Comparison of ENCODE assay signal across 29 mouse cellular contexts in genomic region chr9:75353094-75353493, GRCm38 (mm10). TPM values are rescaled to one million over a fixed set of nuclear protein-coding genes. Genes with fewer than 3 reads are reported as not detected.
DNase-seq lines count a peak whose midpoint lies in the region; ATAC-seq lines count a peak whose summit lies in the region.
"Had no signal": no experiment of that assay in that cellular context is flagged by ENCODE, and none has a peak within 500 bp of the region (broad histone marks: within the 10 kb centered on the region; RNA-seq: fewer than 3 reads in every experiment).

No protein-coding gene starts in this region.

- H3K27me3 ChIP-seq in limb, embryonic 12.5 days: no peaks in the 10 kb centered on the region
- H3K27me3 ChIP-seq in limb, embryonic 10.5 days (ENCODE audit: low read depth, poor library complexity, severe bottlenecking): no peaks in the 10 kb centered on the region
- H3K27me3 ChIP-seq in embryonic facial prominence, embryonic 15.5 days: no peaks in the 10 kb centered on the region
- H3K27me3 ChIP-seq: forebrain, embryonic 12.5 days; intestine, embryonic 15.5 days; liver, embryonic 15.5 days; lung, embryonic 15.5 days; neural tube, embryonic 12.5 days had no signal

- 68% methylated on average over 8 of the region's 8 CpGs for WGBS in limb, embryonic 12.5 days
- WGBS in limb, embryonic 10.5 days: 75% methylated on average over 8 of the region's 8 CpGs
- WGBS in embryonic facial prominence, embryonic 15.5 days: 50% methylated on average over 8 of the region's 8 CpGs

- H3K4me1 ChIP-seq in limb, embryonic 12.5 days (replicated peaks): no peaks in the 10 kb centered on the region
- no peaks in the 10 kb centered on the region for H3K4me1 ChIP-seq in limb, embryonic 10.5 days
- 0 out of 2 replicates have a peak, but pooled peaks cover 3% of the 10 kb centered on the region for H3K4me1 ChIP-seq in embryonic facial prominence, embryonic 15.5 days
- H3K4me1 ChIP-seq: forebrain, embryonic 12.5 days; hindbrain, embryonic 10.5 days; intestine, embryonic 15.5 days; liver, embryonic 15.5 days; lung, embryonic 15.5 days; neural tube, embryonic 12.5 days had no signal

- H3K9me3 ChIP-seq in limb, embryonic 12.5 days: no peaks in the 10 kb centered on the region
- H3K9me3 ChIP-seq in limb, embryonic 10.5 days (replicated peaks): no peaks in the 10 kb centered on the region
- no peaks in the 10 kb centered on the region for H3K9me3 ChIP-seq in embryonic facial prominence, embryonic 15.5 days (replicated peaks)
- H3K9me3 ChIP-seq: forebrain, embryonic 12.5 days; hindbrain, embryonic 10.5 days; intestine, embryonic 15.5 days; liver, embryonic 15.5 days; lung, embryonic 15.5 days; neural tube, embryonic 12.5 days had no signal

- no peak overlapping the region for H3K4me2 ChIP-seq in limb, embryonic 12.5 days
- H3K4me2 ChIP-seq in embryonic facial prominence, embryonic 15.5 days (replicated peaks): no peak overlapping the region
- H3K4me2 ChIP-seq: forebrain, embryonic 12.5 days; intestine, embryonic 15.5 days; liver, embryonic 15.5 days; lung, embryonic 15.5 days; neural tube, embryonic 12.5 days had no signal

- no peak for ATAC-seq in limb, embryonic 12.5 days (ENCODE audit: insufficient number of reproducible peaks, insufficient read depth, low FRiP score, low TSS enrichment, low read depth)
- 0 out of 2 replicates have a peak, but pooled peaks have one; percentile 22 for ATAC-seq in embryonic facial prominence, embryonic 15.5 days (ENCODE audit: insufficient number of reproducible peaks, low FRiP score, low TSS enrichment, low read depth)
- ATAC-seq: hindbrain, embryonic 16.5 days; intestine, embryonic 15.5 days had no signal

- intact Hi-C loops in heart, postnatal 10 days (cut with DNase I): no loop called here

- no peak for DNase-seq in limb, embryonic 10.5 days (ENCODE audit: low spot score)
- DNase-seq in R1 (ENCODE audit: low read depth, low spot score): peak; percentile 35
- DNase-seq in telencephalon, adult 2 months (ENCODE audit: low read depth, low spot score): peak; percentile 39
- no peak for DNase-seq in kidney, adult 8-10 months
- DNase-seq in heart, postnatal 10 days: no peak
- DNase-seq: adrenal gland, postnatal 14 days; cerebellum, adult 8-10 months; cerebellum, postnatal 36 days; embryo, embryonic 11 days; gastrocnemius, adult 2 months; kidney, adult 9 months; kidney, postnatal 14 days; liver; lung, postnatal 4 days; midbrain, embryonic 14.5 days had no signal

- no peaks in the 10 kb centered on the region for H3K36me3 ChIP-seq in limb, embryonic 12.5 days
- H3K36me3 ChIP-seq in limb, embryonic 10.5 days: no peaks in the 10 kb centered on the region
- H3K36me3 ChIP-seq in embryonic facial prominence, embryonic 15.5 days: no peaks in the 10 kb centered on the region
- H3K36me3 ChIP-seq: forebrain, embryonic 12.5 days; hindbrain, embryonic 10.5 days; intestine, embryonic 15.5 days; liver, embryonic 15.5 days; lung, embryonic 15.5 days; neural tube, embryonic 12.5 days had no signal

- H3K4me3 ChIP-seq in limb, embryonic 12.5 days (replicated peaks): no peak overlapping the region
- H3K4me3 ChIP-seq in limb, embryonic 10.5 days: no peak overlapping the region
- H3K4me3 ChIP-seq in embryonic facial prominence, embryonic 15.5 days (replicated peaks): no peak overlapping the region
- H3K4me3 ChIP-seq: erythroblast, embryonic 14.5 days; forebrain, embryonic 12.5 days; gastrocnemius, adult 2 months; hindbrain, embryonic 10.5 days; intestine, embryonic 15.5 days; layer of hippocampus, adult 2 months; liver, embryonic 15.5 days; lung, embryonic 15.5 days; neural tube, embryonic 12.5 days had no signal

- no peak overlapping the region for H3K9ac ChIP-seq in limb, embryonic 12.5 days (replicated peaks)
- no peak overlapping the region for H3K9ac ChIP-seq in embryonic facial prominence, embryonic 15.5 days
- H3K9ac ChIP-seq: forebrain, embryonic 12.5 days; intestine, embryonic 15.5 days; liver, embryonic 15.5 days; lung, embryonic 15.5 days; neural tube, embryonic 12.5 days had no signal

- H3K27ac ChIP-seq in limb, embryonic 12.5 days: 0 out of 2 replicates have a peak overlapping the region, but pooled peaks have one; percentile 7
- H3K27ac ChIP-seq in limb, embryonic 10.5 days: no peak overlapping the region
- peak overlapping the region; percentile 70 for H3K27ac ChIP-seq in embryonic facial prominence, embryonic 15.5 days (replicated peaks)
- H3K27ac ChIP-seq: forebrain, embryonic 12.5 days; gastrocnemius, adult 2 months; hindbrain, embryonic 10.5 days; intestine, embryonic 15.5 days; layer of hippocampus, adult 2 months; liver, embryonic 15.5 days; lung, embryonic 15.5 days; neural tube, embryonic 12.5 days had no signal

RNA-seq across cellular contexts. Expression of gene Bcl2l10, which starts 5.5 kb away (rescaled TPM):
- polyA plus RNA-seq in limb, embryonic 12.5 days (2016; fragmentation: Nextera tagmentation; extraction: Ambion mirVana): not detected in 2 replicates
- polyA plus RNA-seq in limb, embryonic 10.5 days (2016; fragmentation: Nextera tagmentation; extraction: Ambion mirVana): not detected in 2 replicates
- not detected in 2 replicates for polyA plus RNA-seq in embryonic facial prominence, embryonic 15.5 days (2015; fragmentation: Nextera tagmentation; extraction: Ambion mirVana)
- total RNA-seq in heart, postnatal 10 days (2021): not detected
- total RNA-seq: adrenal gland, postnatal 14 days; gastrocnemius, adult 2 months; layer of hippocampus, adult 2 months; megakaryocyte-erythroid progenitor cell, adult 5-6 weeks had no signal
- polyA plus RNA-seq: erythroblast, embryonic 14.5 days; forebrain, embryonic 12.5 days; heart, embryonic 16.5 days; hindbrain, embryonic 10.5 days; hindbrain, embryonic 16.5 days; intestine, embryonic 15.5 days; liver, embryonic 15.5 days; lung, embryonic 15.5 days; midbrain, embryonic 14.5 days; neural tube, embryonic 12.5 days; thymus, postnatal 0 days had no signal

RNA-seq across cellular contexts. Expression of gene Gnb5, which starts 47.0 kb away (rescaled TPM):
- 23.8 and 25.6 TPM in 2 replicates for polyA plus RNA-seq in limb, embryonic 12.5 days (2016; fragmentation: Nextera tagmentation; extraction: Ambion mirVana)
- 14.3 and 17.8 TPM in 2 replicates for polyA plus RNA-seq in limb, embryonic 10.5 days (2016; fragmentation: Nextera tagmentation; extraction: Ambion mirVana)
- polyA plus RNA-seq in embryonic facial prominence, embryonic 15.5 days (2015; fragmentation: Nextera tagmentation; extraction: Ambion mirVana): 28.0 and 28.6 TPM in 2 replicates
- 10 to 100 TPM; 32.8 to 33.3 TPM for total RNA-seq in heart, postnatal 10 days (2021)
- polyA plus RNA-seq: erythroblast, embryonic 14.5 days had no signal

RNA-seq across cellular contexts. Expression of gene Mapk6, which starts 56.7 kb away (rescaled TPM):
- 114 TPM in 2 replicates for polyA plus RNA-seq in limb, embryonic 12.5 days (2016; fragmentation: Nextera tagmentation; extraction: Ambion mirVana)
- 141 and 146 TPM in 2 replicates for polyA plus RNA-seq in limb, embryonic 10.5 days (2016; fragmentation: Nextera tagmentation; extraction: Ambion mirVana)
- polyA plus RNA-seq in embryonic facial prominence, embryonic 15.5 days (2015; fragmentation: Nextera tagmentation; extraction: Ambion mirVana): 58.1 and 60.2 TPM in 2 replicates
- 10 to 100 TPM; 47.8 to 49.8 TPM for total RNA-seq in heart, postnatal 10 days (2021)

Comparison
In these comparisons a context has a peak if more than half of its experiments do, and no peak if none do; other contexts are left out.
1. DNase-seq: peak in R1 (single experiment) and telencephalon, adult 2 months (single experiment); none in limb, embryonic 10.5 days (single experiment), kidney, adult 8-10 months (0 of 2) and heart, postnatal 10 days (0 of 2).